44 mouse cellular contexts compared by ENCODE assay signal in genomic region chr11:115077436-115077835, GRCm38 (mm10). TPM values are rescaled to one million over a fixed set of nuclear protein-coding genes. Genes with fewer than 3 reads are reported as not detected.
"Had no signal": no experiment of that assay in that cellular context is flagged by ENCODE, and none has a peak within 500 bp of the region (broad histone marks: within the 10 kb centered on the region; RNA-seq: fewer than 3 reads in every experiment).

No protein-coding gene starts in this region.

- H3K27ac ChIP-seq: left cerebral cortex, adult 2 months; limb, embryonic 10.5 days; limb, embryonic 12.5 days; limb, embryonic 13.5 days; limb, embryonic 15.5 days; liver, embryonic 14.5 days; liver, embryonic 15.5 days; lung, embryonic 15.5 days; macrophage; midbrain, embryonic 10.5 days; midbrain, embryonic 12.5 days; midbrain, embryonic 13.5 days; midbrain, embryonic 15.5 days; neural tube, embryonic 12.5 days had no signal

- H3K27me3 ChIP-seq: limb, embryonic 12.5 days; limb, embryonic 13.5 days; limb, embryonic 15.5 days; liver, embryonic 12.5 days; liver, embryonic 13.5 days; liver, embryonic 15.5 days; lung, embryonic 15.5 days had no signal

- H3K9ac ChIP-seq: limb, embryonic 12.5 days; limb, embryonic 13.5 days; limb, embryonic 15.5 days; liver, embryonic 12.5 days; liver, embryonic 13.5 days; liver, embryonic 14.5 days; liver, embryonic 15.5 days; liver, postnatal 0 days; lung, embryonic 14.5 days; lung, embryonic 15.5 days; midbrain, embryonic 12.5 days; midbrain, embryonic 13.5 days; midbrain, embryonic 15.5 days; neural tube, embryonic 12.5 days had no signal

- ATAC-seq: liver, embryonic 12.5 days; liver, postnatal 0 days; lung, postnatal 0 days; midbrain, embryonic 13.5 days; midbrain, embryonic 15.5 days; midbrain, embryonic 16.5 days had no signal

- H3K4me1 ChIP-seq: limb, embryonic 12.5 days; limb, embryonic 13.5 days; limb, embryonic 15.5 days; lung, embryonic 15.5 days; midbrain, embryonic 12.5 days; midbrain, embryonic 13.5 days; midbrain, embryonic 15.5 days; neural tube, embryonic 12.5 days had no signal

- H3K9me3 ChIP-seq: limb, embryonic 10.5 days; limb, embryonic 12.5 days; limb, embryonic 13.5 days; limb, embryonic 15.5 days; liver, embryonic 12.5 days; liver, embryonic 13.5 days; liver, embryonic 15.5 days; lung, embryonic 15.5 days; midbrain, embryonic 10.5 days; midbrain, embryonic 12.5 days; midbrain, embryonic 13.5 days; midbrain, embryonic 15.5 days; neural tube, embryonic 12.5 days had no signal

- H3K4me2 ChIP-seq: limb, embryonic 12.5 days; limb, embryonic 13.5 days; limb, embryonic 15.5 days; liver, embryonic 11.5 days; liver, embryonic 12.5 days; liver, embryonic 13.5 days; liver, embryonic 15.5 days; lung, embryonic 14.5 days; lung, embryonic 15.5 days; midbrain, embryonic 11.5 days; midbrain, embryonic 12.5 days; midbrain, embryonic 13.5 days; midbrain, embryonic 15.5 days; neural tube, embryonic 12.5 days had no signal

- DNase-seq: left cerebral cortex, postnatal 4 days; liver; liver, embryonic 13.5 days; liver, postnatal 0 days; lung, adult 18-20 months; lung, adult 2 months; lung, embryonic 14.5 days; lung, postnatal 10 days; lung, postnatal 14 days; lung, postnatal 36 days; lung, postnatal 4 days; midbrain, embryonic 14.5 days had no signal

- H3K36me3 ChIP-seq: limb, embryonic 10.5 days; limb, embryonic 12.5 days; limb, embryonic 13.5 days; limb, embryonic 15.5 days; liver, embryonic 12.5 days; liver, embryonic 13.5 days; liver, embryonic 15.5 days; lung, embryonic 15.5 days; midbrain, embryonic 10.5 days; midbrain, embryonic 12.5 days; midbrain, embryonic 13.5 days; midbrain, embryonic 15.5 days; neural tube, embryonic 12.5 days had no signal

- H3K4me3 ChIP-seq: left cerebral cortex, adult 2 months; limb, embryonic 10.5 days; limb, embryonic 12.5 days; limb, embryonic 13.5 days; limb, embryonic 15.5 days; liver, embryonic 12.5 days; liver, embryonic 13.5 days; liver, embryonic 15.5 days; lung, embryonic 15.5 days; midbrain, embryonic 10.5 days; midbrain, embryonic 12.5 days; midbrain, embryonic 13.5 days; midbrain, embryonic 15.5 days; myocyte; neural tube, embryonic 12.5 days had no signal

RNA-seq across cellular contexts. Expression of gene Cd300e, which starts 15.5 kb away (rescaled TPM):
- total RNA-seq: left cerebral cortex, postnatal 10 days; left cerebral cortex, postnatal 14 days; left cerebral cortex, postnatal 25 days; left cerebral cortex, postnatal 36 days; left cerebral cortex, postnatal 4 days; megakaryocyte-erythroid progenitor cell, adult 5-6 weeks; midbrain, postnatal 0 days had no signal
- polyA plus RNA-seq: limb, embryonic 10.5 days; limb, embryonic 11.5 days; limb, embryonic 12.5 days; lung, embryonic 14.5 days; midbrain, embryonic 10.5 days; midbrain, embryonic 11.5 days; midbrain, embryonic 12.5 days; midbrain, embryonic 13.5 days; midbrain, embryonic 14.5 days; midbrain, embryonic 15.5 days; myocyte; neural tube, embryonic 11.5 days; neural tube, embryonic 12.5 days had no signal

RNA-seq across cellular contexts. Expression of gene Cd300ld3, which starts 29.2 kb away (rescaled TPM):
- total RNA-seq: left cerebral cortex, postnatal 10 days; left cerebral cortex, postnatal 14 days had no signal
- polyA plus RNA-seq: limb, embryonic 10.5 days; limb, embryonic 11.5 days; limb, embryonic 12.5 days; limb, embryonic 13.5 days; limb, embryonic 15.5 days; liver, embryonic 11.5 days; liver, embryonic 13.5 days; liver, embryonic 15.5 days; liver, embryonic 16.5 days; liver, postnatal 0 days; lung, embryonic 14.5 days; lung, embryonic 15.5 days; lung, embryonic 16.5 days; lung, postnatal 0 days; midbrain, embryonic 10.5 days; midbrain, embryonic 11.5 days; midbrain, embryonic 12.5 days; midbrain, embryonic 13.5 days; midbrain, embryonic 14.5 days; midbrain, embryonic 15.5 days; midbrain, embryonic 16.5 days; midbrain, postnatal 0 days; myocyte; neural tube, embryonic 11.5 days; neural tube, embryonic 12.5 days had no signal

RNA-seq across cellular contexts. Expression of gene Cd300ld5, which starts 39.9 kb away (rescaled TPM):
- total RNA-seq: left cerebral cortex, postnatal 10 days; left cerebral cortex, postnatal 14 days; megakaryocyte progenitor cell, adult 5-6 weeks had no signal
- polyA plus RNA-seq: limb, embryonic 10.5 days; limb, embryonic 11.5 days; limb, embryonic 12.5 days; limb, embryonic 13.5 days; limb, embryonic 15.5 days; liver, adult 2 months; liver, embryonic 11.5 days; liver, embryonic 12.5 days; liver, embryonic 13.5 days; liver, embryonic 15.5 days; liver, embryonic 16.5 days; liver, postnatal 0 days; lung, embryonic 14.5 days; lung, embryonic 15.5 days; lung, embryonic 16.5 days; lung, postnatal 0 days; midbrain, embryonic 10.5 days; midbrain, embryonic 11.5 days; midbrain, embryonic 12.5 days; midbrain, embryonic 13.5 days; midbrain, embryonic 14.5 days; midbrain, embryonic 15.5 days; midbrain, embryonic 16.5 days; midbrain, postnatal 0 days; neural tube, embryonic 11.5 days; neural tube, embryonic 12.5 days had no signal

RNA-seq across cellular contexts. Expression of gene Cd300ld4, which starts 50.6 kb away (rescaled TPM):
- total RNA-seq: left cerebral cortex, adult 2 months; left cerebral cortex, postnatal 36 days; liver, adult 2 months; megakaryocyte progenitor cell, adult 5-6 weeks; midbrain, postnatal 0 days had no signal
- polyA plus RNA-seq: limb, embryonic 10.5 days; limb, embryonic 11.5 days; limb, embryonic 12.5 days; limb, embryonic 13.5 days; limb, embryonic 15.5 days; liver, adult 2 months; liver, embryonic 11.5 days; liver, embryonic 12.5 days; liver, embryonic 13.5 days; liver, embryonic 15.5 days; liver, embryonic 16.5 days; liver, postnatal 0 days; lung, embryonic 14.5 days; lung, embryonic 15.5 days; lung, embryonic 16.5 days; lung, postnatal 0 days; midbrain, embryonic 10.5 days; midbrain, embryonic 11.5 days; midbrain, embryonic 12.5 days; midbrain, embryonic 13.5 days; midbrain, embryonic 14.5 days; midbrain, embryonic 15.5 days; midbrain, embryonic 16.5 days; midbrain, postnatal 0 days; myocyte; neural tube, embryonic 11.5 days; neural tube, embryonic 12.5 days had no signal
